Mouse (Mus musculus) heart, embryonic 11.5 days (tissue): Measurements from ENCODE around the gene Sfxn4. TPM values are rescaled to one million over a fixed set of nuclear protein-coding genes. Genes with fewer than 3 reads are reported as not detected.
"Not testable (repeated sequence)": the region's sequence is repeated elsewhere in the genome, so short reads cannot be mapped to it uniquely, and the experiment has no call there.

Experiments
- ATAC-seq: fragments of 200-750 bp; cut with Nextera tagmentation; replicated peaks from 2 replicates; pipeline ENCODE4 v1.8.0; 2017; ENCODE audit warnings: moderate library complexity; ENCODE audit not compliant: insufficient number of reproducible peaks, low FRiP score, low TSS enrichment
- H3K27ac ChIP-seq: fragments of 300-500 bp; sonication (generic); 2 replicates; pipeline ENCODE4 v1.5.1; 2014; ENCODE audit warnings: mild to moderate bottlenecking, low read depth, low read length
- H3K27me3 ChIP-seq: fragments of 300-500 bp; sonication (generic); 2 replicates; pipeline ENCODE4 v1.6.1; 2014; ENCODE audit warnings: mild to moderate bottlenecking, low read length, mixed read lengths; ENCODE audit not compliant: control insufficient read depth, insufficient read depth
- H3K36me3 ChIP-seq: fragments of 300-500 bp; sonication (generic); 2 replicates; pipeline ENCODE4 v1.6.1; 2014; ENCODE audit warnings: mild to moderate bottlenecking, low read length, moderate library complexity, mixed read lengths; ENCODE audit not compliant: control insufficient read depth, insufficient read depth
- H3K4me1 ChIP-seq: fragments of 300-500 bp; sonication (generic); 2 replicates; pipeline ENCODE4 v1.6.1; 2014; ENCODE audit warnings: low read length; ENCODE audit not compliant: control insufficient read depth, insufficient read depth
- H3K4me2 ChIP-seq: fragments of 300-500 bp; sonication (generic); 2 replicates; pipeline ENCODE4 v1.6.1; 2014; ENCODE audit warnings: mild to moderate bottlenecking, moderate library complexity
- H3K4me3 ChIP-seq: fragments of 300-500 bp; sonication (generic); 2 replicates; pipeline ENCODE4 v1.5.1; 2014; ENCODE audit warnings: low read depth, low read length
- H3K9ac ChIP-seq: fragments of 300-500 bp; sonication (generic); 2 replicates; pipeline ENCODE4 v1.6.1; 2014; ENCODE audit warnings: mild to moderate bottlenecking, low read depth, low read length, moderate library complexity
- H3K9me3 ChIP-seq: fragments of 300-500 bp; sonication (generic); replicated peaks from 2 replicates; pipeline ENCODE4 v1.6.1; 2016; ENCODE audit warnings: low read length; ENCODE audit not compliant: control insufficient read depth
- WGBS: fragments of 180-500 bp; shearing (Covaris S2); extraction: QIAGEN DNeasy Blood & Tissue Kit; methylation state at CpG from one replicate; pipeline ENCODE4 v1.1.7; 2014; ENCODE audit not compliant: insufficient replicate concordance; 5-methylcytosine and 5-hydroxymethylcytosine counted together
- polyA plus RNA-seq: library from polyadenylated mRNA; unstranded; fragments of >200 nt; fragmentation: Nextera tagmentation; extraction: Ambion mirVana; gene quantifications from 2 replicates; pipeline ENCODE4 v1.2.1, GENCODE M21; 2014

The Sfxn4 gene
- polyA plus RNA-seq, 1 experiment from 2014 or later: 7.3 TPM

GRCm38 (mm10) chr19:60871366-60871765, 10.1 kb upstream of the Sfxn4 start:
- Histone ChIP-seq H3K27ac (no peak overlapping the region), H3K9ac (no peak overlapping the region), H3K9me3 (no peaks in the 10 kb centered on the region), H3K27me3 (no peaks in the 10 kb centered on the region), H3K4me2 (peak overlapping the region; percentile 79), H3K4me1 (peaks cover 7% of the 10 kb centered on the region; the same call in 1 of the 2 replicates), H3K4me3 (no peak overlapping the region), H3K36me3 (peaks cover 11% of the 10 kb centered on the region; the same call in 1 of the 2 replicates)
- ATAC-seq: no peak
- 83% methylated on average over 5 of the region's 5 CpGs for WGBS

GRCm38 (mm10) chr19:60870489-60870888, 9.2 kb upstream of the Sfxn4 start:
- H3K9ac ChIP-seq: no peak overlapping the region
- 93% methylated on average over 1 of the region's 1 CpGs for WGBS
- H3K4me3 ChIP-seq: no peak overlapping the region
- no peak overlapping the region for H3K27ac ChIP-seq
- no peak for ATAC-seq
- H3K4me2 ChIP-seq: no peak overlapping the region
- H3K4me1 ChIP-seq: peaks cover 7% of the 10 kb centered on the region; the same call in 1 of the 2 replicates
- H3K27me3 ChIP-seq: no peaks in the 10 kb centered on the region
- peaks cover 11% of the 10 kb centered on the region; the same call in 1 of the 2 replicates for H3K36me3 ChIP-seq
- H3K9me3 ChIP-seq: no peaks in the 10 kb centered on the region

GRCm38 (mm10) chr19:60866169-60866568, 4.9 kb upstream of the Sfxn4 start:
- H3K27ac ChIP-seq, ATAC-seq, H3K9me3 ChIP-seq, H3K27me3 ChIP-seq, H3K4me1 ChIP-seq, H3K4me3 ChIP-seq, H3K4me2 ChIP-seq, H3K9ac ChIP-seq: not testable (repeated sequence)
- WGBS: 97% methylated on average over 4 of the region's 4 CpGs
- H3K36me3 ChIP-seq: peaks cover 12% of the 10 kb centered on the region; the same call in 1 of the 2 replicates

GRCm38 (mm10) chr19:60845731-60846130, 15.5 kb downstream of the Sfxn4 start:
- Histone ChIP-seq H3K9ac (no peak overlapping the region), H3K9me3 (no peaks in the 10 kb centered on the region), H3K4me3 (no peak overlapping the region), H3K27ac (no peak overlapping the region), H3K4me1 (no peaks in the 10 kb centered on the region), H3K4me2 (no peak overlapping the region), H3K36me3 (0 out of 2 replicates have a peak, but pooled peaks cover 2% of the 10 kb centered on the region), H3K27me3 (no peaks in the 10 kb centered on the region)
- no peak for ATAC-seq

DNA sequence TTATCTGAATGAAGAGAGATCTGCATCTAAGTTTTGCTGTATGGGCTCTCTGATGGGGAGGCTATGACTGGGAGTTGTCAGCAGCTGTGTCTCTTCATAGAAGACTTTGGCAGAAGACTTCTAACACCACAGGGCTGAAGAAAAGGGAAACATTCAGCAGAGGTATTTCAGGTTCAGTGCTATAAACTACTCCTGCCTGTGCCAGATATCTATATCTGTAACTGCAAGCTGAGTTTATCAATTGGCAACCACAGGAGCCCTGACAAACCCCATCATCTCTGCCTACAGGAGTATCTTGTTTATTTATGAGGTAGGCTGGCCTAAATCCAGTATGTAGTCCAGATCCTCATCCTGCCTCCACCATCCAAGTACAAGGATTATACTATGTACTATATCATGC, 18.0 kb downstream of the Sfxn4 start:
- no peak overlapping the region for H3K4me2 ChIP-seq
- ATAC-seq: no peak

DNA sequence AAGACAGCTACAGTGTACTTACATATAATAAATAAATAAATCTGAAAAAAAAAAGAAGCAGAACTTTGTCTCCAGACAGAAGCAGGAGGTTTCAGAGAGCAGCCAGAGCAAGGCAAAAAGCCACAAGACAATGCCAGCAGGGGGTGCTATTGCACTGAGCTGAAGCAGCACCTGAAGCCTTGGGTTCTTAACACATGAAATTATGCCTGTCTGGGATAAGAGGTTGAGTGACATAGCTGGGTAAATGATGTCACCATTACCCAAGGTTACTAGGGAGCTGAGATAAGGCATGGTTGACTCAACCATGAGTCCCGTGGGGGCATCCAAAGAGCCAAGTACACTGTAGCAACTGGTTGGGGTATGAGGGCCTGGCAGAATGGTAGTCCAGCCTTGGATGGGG, 23.5 kb downstream of the Sfxn4 start:
- ATAC-seq: no peak
- no peak overlapping the region for H3K4me2 ChIP-seq
- 55% methylated on average over 1 of the region's 1 CpGs for WGBS

More for the DNA sequence above, 18.0 kb downstream of the Sfxn4 start:
- H3K9ac ChIP-seq: no peak overlapping the region
- H3K4me1 ChIP-seq: no peaks in the 10 kb centered on the region
- H3K9me3 ChIP-seq: no peaks in the 10 kb centered on the region
- 0 out of 2 replicates have a peak, but pooled peaks cover 2% of the 10 kb centered on the region for H3K36me3 ChIP-seq
- no peak overlapping the region for H3K4me3 ChIP-seq
- no peaks in the 10 kb centered on the region for H3K27me3 ChIP-seq
- no peak overlapping the region for H3K27ac ChIP-seq

DNA sequence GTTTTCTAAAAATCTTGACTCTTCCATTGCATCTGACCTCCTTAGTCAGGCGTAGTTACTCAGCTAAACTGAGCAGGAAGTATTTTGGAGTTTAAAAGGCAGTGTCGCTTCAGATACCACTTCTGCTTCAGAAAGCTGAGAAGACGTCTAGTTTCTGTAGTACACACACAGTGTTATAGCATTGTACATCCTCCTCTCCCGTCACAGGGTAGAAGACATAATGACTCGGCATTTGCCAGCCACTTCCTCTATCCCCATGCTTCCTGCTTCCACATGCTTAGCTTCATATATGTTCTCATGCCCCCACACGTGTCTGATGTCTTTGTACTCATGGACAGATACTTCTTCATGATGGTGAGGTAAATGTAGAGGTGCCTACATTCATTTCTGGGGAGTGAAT, 42.6 kb downstream of the Sfxn4 start:
- Histone ChIP-seq H3K27me3 (no peaks in the 10 kb centered on the region), H3K4me3 (no peak overlapping the region), H3K4me1 (no peaks in the 10 kb centered on the region), H3K36me3 (peaks cover 31% of the 10 kb centered on the region), H3K4me2 (no peak overlapping the region), H3K9me3 (no peaks in the 10 kb centered on the region), H3K27ac (no peak overlapping the region), H3K9ac (no peak overlapping the region)
- no peak for ATAC-seq
- WGBS: 89% methylated on average over 6 of the region's 6 CpGs

More for the DNA sequence above, 23.5 kb downstream of the Sfxn4 start:
- no peak overlapping the region for H3K4me3 ChIP-seq
- H3K27ac ChIP-seq: no peak overlapping the region
- H3K36me3 ChIP-seq: peaks cover 14% of the 10 kb centered on the region
- H3K27me3 ChIP-seq: no peaks in the 10 kb centered on the region
- H3K9ac ChIP-seq: no peak overlapping the region
- H3K4me1 ChIP-seq: no peaks in the 10 kb centered on the region
- H3K9me3 ChIP-seq: no peaks in the 10 kb centered on the region

DNA sequence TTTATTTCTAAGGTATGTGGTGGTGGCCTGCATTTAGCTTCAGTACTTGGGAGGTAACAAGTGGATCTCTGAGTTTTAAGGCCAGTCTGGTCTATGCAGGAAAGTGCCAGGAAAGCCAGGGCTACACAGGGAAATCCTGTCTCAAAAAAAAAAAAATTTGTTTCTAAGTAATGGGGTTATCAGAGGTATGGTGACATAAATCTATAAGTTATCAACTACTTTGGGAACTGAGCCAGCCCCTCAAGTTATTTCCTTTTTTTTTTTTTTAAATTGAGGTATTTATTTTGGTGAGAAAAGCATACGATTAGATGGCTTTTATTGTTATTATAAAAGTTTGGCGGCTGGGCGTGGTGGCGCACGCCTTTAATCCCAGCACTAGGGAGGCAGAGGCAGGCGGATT, 48.1 kb downstream of the Sfxn4 start:
- Histone ChIP-seq H3K9ac (no peak overlapping the region), H3K4me2 (no peak overlapping the region), H3K27ac (no peak overlapping the region), H3K9me3 (no peaks in the 10 kb centered on the region), H3K27me3 (no peaks in the 10 kb centered on the region), H3K36me3 (peaks cover 9% of the 10 kb centered on the region), H3K4me3 (no peak overlapping the region), H3K4me1 (peaks cover 7% of the 10 kb centered on the region; the same call in 1 of the 2 replicates)
- WGBS: 99% methylated on average over 6 of the region's 6 CpGs
- ATAC-seq: no peak

GRCm38 (mm10) chr19:60812036-60812389, 49.3 kb downstream of the Sfxn4 start:
- peak overlapping the region; percentile 70 for H3K9ac ChIP-seq
- WGBS: 19% methylated on average over 10 of the region's 10 CpGs
- no peak for ATAC-seq

More at GRCm38 (mm10) chr19:60812036-60812389, 49.3 kb downstream of the Sfxn4 start:
- Histone ChIP-seq H3K4me2 (peak overlapping the region; percentile 77), H3K4me1 (peaks cover 7% of the 10 kb centered on the region; the same call in 1 of the 2 replicates), H3K27ac (peak overlapping the region; percentile 18), H3K9me3 (no peaks in the 10 kb centered on the region), H3K4me3 (peak overlapping the region; percentile 63), H3K36me3 (peaks cover 9% of the 10 kb centered on the region), H3K27me3 (no peaks in the 10 kb centered on the region)
